27 mouse cellular contexts compared by ENCODE assay signal in genomic region chr2:65541781-65542180, GRCm38 (mm10). TPM values are rescaled to one million over a fixed set of nuclear protein-coding genes. Genes with fewer than 3 reads are reported as not detected.
A peak's percentile ranks its signal among the peaks of the same experiment; 100 is the strongest.
DNase-seq lines count a peak whose midpoint lies in the region; ATAC-seq and TF ChIP-seq lines count a peak whose summit lies in the region.
"Had no signal": no experiment of that assay in that cellular context is flagged by ENCODE, and none has a peak within 500 bp of the region (broad histone marks: within the 10 kb centered on the region; RNA-seq: fewer than 3 reads in every experiment).

No protein-coding gene starts in this region.

- intact Hi-C loops in heart, postnatal 10 days (cut with DNase I): no loop called here

- H3K4me1 ChIP-seq in forebrain, embryonic 12.5 days: peaks cover 14% of the 10 kb centered on the region
- no peaks in the 10 kb centered on the region for H3K4me1 ChIP-seq in forebrain, embryonic 11.5 days (replicated peaks; ENCODE audit: control insufficient read depth, insufficient read depth, low read length)
- peaks cover 8% of the 10 kb centered on the region; the same call in 1 of the 2 replicates for H3K4me1 ChIP-seq in heart, postnatal 0 days (ENCODE audit: control insufficient read depth, insufficient read depth)
- peaks cover 8% of the 10 kb centered on the region; the same call in 1 of the 2 replicates for H3K4me1 ChIP-seq in forebrain, embryonic 15.5 days
- H3K4me1 ChIP-seq in forebrain, postnatal 0 days (ENCODE audit: insufficient read depth): no peaks in the 10 kb centered on the region
- 0 out of 2 replicates have a peak, but pooled peaks cover 3% of the 10 kb centered on the region for H3K4me1 ChIP-seq in intestine, embryonic 16.5 days (ENCODE audit: control insufficient read depth, insufficient read depth, low read length)
- H3K4me1 ChIP-seq: embryonic facial prominence, embryonic 13.5 days; embryonic facial prominence, embryonic 15.5 days had no signal

- H3K9me3 ChIP-seq in forebrain, embryonic 12.5 days: no peaks in the 10 kb centered on the region
- H3K9me3 ChIP-seq in forebrain, embryonic 11.5 days (ENCODE audit: control insufficient read depth, low read length): no peaks in the 10 kb centered on the region
- H3K9me3 ChIP-seq in heart, postnatal 0 days (replicated peaks; ENCODE audit: control insufficient read depth, low read length): no peaks in the 10 kb centered on the region
- H3K9me3 ChIP-seq in forebrain, embryonic 15.5 days: no peaks in the 10 kb centered on the region
- H3K9me3 ChIP-seq in forebrain, postnatal 0 days (ENCODE audit: low read length): no peaks in the 10 kb centered on the region
- no peaks in the 10 kb centered on the region for H3K9me3 ChIP-seq in intestine, embryonic 16.5 days (ENCODE audit: control insufficient read depth, low read length)
- H3K9me3 ChIP-seq: embryonic facial prominence, embryonic 13.5 days; embryonic facial prominence, embryonic 15.5 days had no signal

- no peak for ATAC-seq in forebrain, embryonic 12.5 days (ENCODE audit: low FRiP score)
- ATAC-seq in forebrain, embryonic 11.5 days (replicated peaks; ENCODE audit: low FRiP score): no peak
- no peak for ATAC-seq in heart, postnatal 0 days (ENCODE audit: insufficient read depth, low read depth)
- ATAC-seq in forebrain, embryonic 15.5 days (replicated peaks): peak; percentile 44; the same call in 1 of the 2 replicates
- peak; percentile 86 for ATAC-seq in forebrain, postnatal 0 days
- ATAC-seq in intestine, embryonic 16.5 days: no peak
- ATAC-seq: activated CD4-positive, CD25-positive, alpha-beta regulatory T cell, adult 4 months; CD4-positive, CD25-positive, alpha-beta regulatory T cell, adult 4 months; Patski had no signal

- no peak overlapping the region for H3K9ac ChIP-seq in forebrain, embryonic 12.5 days
- H3K9ac ChIP-seq in forebrain, embryonic 11.5 days (ENCODE audit: low read length): no peak overlapping the region
- no peak overlapping the region for H3K9ac ChIP-seq in heart, postnatal 0 days (replicated peaks; ENCODE audit: low read depth, low read length)
- H3K9ac ChIP-seq in forebrain, embryonic 15.5 days (replicated peaks): no peak overlapping the region
- no peak overlapping the region for H3K9ac ChIP-seq in forebrain, postnatal 0 days
- no peak overlapping the region for H3K9ac ChIP-seq in intestine, embryonic 16.5 days (ENCODE audit: low read depth, low read length)
- H3K9ac ChIP-seq: embryonic facial prominence, embryonic 13.5 days; embryonic facial prominence, embryonic 15.5 days had no signal

- H3K36me3 ChIP-seq in forebrain, embryonic 12.5 days (replicated peaks): no peaks in the 10 kb centered on the region
- H3K36me3 ChIP-seq in forebrain, embryonic 11.5 days (ENCODE audit: control insufficient read depth, insufficient read depth, low read length): no peaks in the 10 kb centered on the region
- H3K36me3 ChIP-seq in heart, postnatal 0 days (replicated peaks; ENCODE audit: control insufficient read depth, insufficient read depth, low read length): no peaks in the 10 kb centered on the region
- no peaks in the 10 kb centered on the region for H3K36me3 ChIP-seq in forebrain, embryonic 15.5 days
- no peaks in the 10 kb centered on the region for H3K36me3 ChIP-seq in forebrain, postnatal 0 days (ENCODE audit: insufficient read depth)
- no peaks in the 10 kb centered on the region for H3K36me3 ChIP-seq in intestine, embryonic 16.5 days (ENCODE audit: control insufficient read depth, insufficient read depth, low read length)
- H3K36me3 ChIP-seq: embryonic facial prominence, embryonic 13.5 days; embryonic facial prominence, embryonic 15.5 days; G1E had no signal

- TF ChIP-seq CTCF in heart, postnatal 0 days (IDR thresholded peaks at IDR 0.05; ENCODE audit: low read depth): no peak
- no peak for TF ChIP-seq CTCF in forebrain, postnatal 0 days (IDR thresholded peaks at IDR 0.05; ENCODE audit: low read depth)

- no peak for TF ChIP-seq EP300 in heart, postnatal 0 days (IDR thresholded peaks at IDR 0.05; ENCODE audit: low read depth)

- no peak overlapping the region for H3K4me3 ChIP-seq in forebrain, embryonic 12.5 days (replicated peaks)
- no peak overlapping the region for H3K4me3 ChIP-seq in forebrain, embryonic 11.5 days (ENCODE audit: low read depth, low read length)
- no peak overlapping the region for H3K4me3 ChIP-seq in heart, postnatal 0 days (ENCODE audit: low read depth, low read length)
- no peak overlapping the region for H3K4me3 ChIP-seq in forebrain, embryonic 15.5 days
- H3K4me3 ChIP-seq in forebrain, postnatal 0 days (ENCODE audit: low read depth, low read length): no peak overlapping the region
- no peak overlapping the region for H3K4me3 ChIP-seq in intestine, embryonic 16.5 days (ENCODE audit: low read length)
- H3K4me3 ChIP-seq: embryonic facial prominence, embryonic 13.5 days; embryonic facial prominence, embryonic 15.5 days; erythroblast, embryonic 14.5 days had no signal

- WGBS in forebrain, embryonic 12.5 days: 53% methylated on average over 1 of the region's 1 CpGs
- WGBS in forebrain, embryonic 11.5 days: 46% methylated on average over 1 of the region's 1 CpGs
- WGBS in heart, postnatal 0 days: 20% methylated on average over 1 of the region's 1 CpGs
- 47% methylated on average over 1 of the region's 1 CpGs for WGBS in forebrain, embryonic 15.5 days
- 24% methylated on average over 1 of the region's 1 CpGs for WGBS in forebrain, postnatal 0 days
- 57% methylated on average over 1 of the region's 1 CpGs for WGBS in intestine, embryonic 16.5 days

- H3K27ac ChIP-seq in forebrain, embryonic 12.5 days: peak overlapping the region; percentile 43; the same call in 1 of the 2 replicates
- no peak overlapping the region for H3K27ac ChIP-seq in forebrain, embryonic 11.5 days (ENCODE audit: low read depth, low read length)
- no peak overlapping the region for H3K27ac ChIP-seq in heart, postnatal 0 days (ENCODE audit: low read depth)
- no peak overlapping the region for H3K27ac ChIP-seq in forebrain, embryonic 15.5 days (replicated peaks)
- H3K27ac ChIP-seq in forebrain, postnatal 0 days (ENCODE audit: low read depth, low read length): no peak overlapping the region
- H3K27ac ChIP-seq in intestine, embryonic 16.5 days (ENCODE audit: low read length): no peak overlapping the region
- H3K27ac ChIP-seq: embryonic facial prominence, embryonic 13.5 days; embryonic facial prominence, embryonic 15.5 days had no signal

- no peaks in the 10 kb centered on the region for H3K27me3 ChIP-seq in forebrain, embryonic 12.5 days
- H3K27me3 ChIP-seq in forebrain, embryonic 11.5 days (ENCODE audit: control insufficient read depth, insufficient read depth, low read length): no peaks in the 10 kb centered on the region
- H3K27me3 ChIP-seq in heart, postnatal 0 days (ENCODE audit: control insufficient read depth, insufficient read depth, low read length): no peaks in the 10 kb centered on the region
- H3K27me3 ChIP-seq in forebrain, embryonic 15.5 days: no peaks in the 10 kb centered on the region
- no peaks in the 10 kb centered on the region for H3K27me3 ChIP-seq in forebrain, postnatal 0 days (ENCODE audit: insufficient read depth, low read length)
- H3K27me3 ChIP-seq in intestine, embryonic 16.5 days (replicated peaks; ENCODE audit: control insufficient read depth, insufficient read depth, low read length): no peaks in the 10 kb centered on the region
- H3K27me3 ChIP-seq: CH12.LX; embryonic facial prominence, embryonic 13.5 days; embryonic facial prominence, embryonic 15.5 days had no signal

- no peak overlapping the region for H3K4me2 ChIP-seq in forebrain, embryonic 12.5 days
- no peak overlapping the region for H3K4me2 ChIP-seq in forebrain, embryonic 11.5 days (ENCODE audit: low read depth, low read length, severe bottlenecking)
- H3K4me2 ChIP-seq in heart, postnatal 0 days (ENCODE audit: low read depth, low read length): no peak overlapping the region
- H3K4me2 ChIP-seq in forebrain, embryonic 15.5 days (replicated peaks): no peak overlapping the region
- H3K4me2 ChIP-seq in forebrain, postnatal 0 days (ENCODE audit: low read depth): no peak overlapping the region
- no peak overlapping the region for H3K4me2 ChIP-seq in intestine, embryonic 16.5 days (ENCODE audit: low read depth, low read length)
- H3K4me2 ChIP-seq: embryonic facial prominence, embryonic 13.5 days; embryonic facial prominence, embryonic 15.5 days had no signal

- DNase-seq in forebrain, embryonic 11.5 days (ENCODE audit: low spot score): no peak
- peak; percentile 11 for DNase-seq in heart, postnatal 0 days (ENCODE audit: low spot score)
- no peak for DNase-seq in heart, postnatal 10 days
- DNase-seq in forebrain, postnatal 0 days: peak; percentile 26
- DNase-seq in adrenal gland, postnatal 10 days: no peak
- DNase-seq: adrenal gland, adult 8-10 months; adrenal gland, postnatal 25 days; B cell, adult 2 months; cerebellum, adult 11 months; cerebellum, adult 18-20 months; cerebellum, adult 8-10 months; cerebellum, adult 9-11 months; cerebellum, postnatal 14 days; cerebellum, postnatal 36 days; embryo, embryonic 11 days had no signal

RNA-seq across cellular contexts. Expression of gene Scn3a, which starts 25.6 kb away (rescaled TPM):
- 38.0 and 40.8 TPM in 2 replicates for polyA plus RNA-seq in forebrain, embryonic 12.5 days (2016; fragmentation: Nextera tagmentation; extraction: Ambion mirVana)
- polyA plus RNA-seq in forebrain, embryonic 11.5 days (2014; fragmentation: Nextera tagmentation; extraction: Ambion mirVana): 19.2 and 19.8 TPM in 2 replicates
- 0.35 and 0.42 TPM in 2 replicates for total RNA-seq in heart, postnatal 0 days (2014; rRNA removed; ENCODE audit: low replicate concordance)
- polyA plus RNA-seq in heart, postnatal 0 days (2015; fragmentation: Nextera tagmentation; extraction: Ambion mirVana): 0.15 and 0.23 TPM in 2 replicates
- total RNA-seq in heart, postnatal 10 days (2021): 1 to 10 TPM; 1.9 to 2.0 TPM
- 45.1 and 51.9 TPM in 2 replicates for polyA plus RNA-seq in forebrain, embryonic 15.5 days (2015; fragmentation: Nextera tagmentation; extraction: Ambion mirVana)
- 74.5 and 86.2 TPM in 2 replicates for total RNA-seq in forebrain, postnatal 0 days (2014; rRNA removed)
- polyA plus RNA-seq in forebrain, postnatal 0 days (2015; fragmentation: Nextera tagmentation; extraction: Ambion mirVana): 22.0 and 36.0 TPM in 2 replicates
- 2.1 and 2.2 TPM in 2 replicates for polyA plus RNA-seq in intestine, embryonic 16.5 days (2015; fragmentation: Nextera tagmentation; extraction: Ambion mirVana)
- total RNA-seq in adrenal gland, postnatal 10 days (2021): 1 to 10 TPM; 5.2 to 7.2 TPM
- total RNA-seq: common myeloid progenitor, adult 5-6 weeks had no signal
- polyA plus RNA-seq: erythroblast, embryonic 14.5 days; G1E had no signal

Comparison
In these comparisons a context has a peak if more than half of its experiments do, and no peak if none do; other contexts are left out.
1. ATAC-seq: peak in forebrain, embryonic 15.5 days (single experiment) and forebrain, postnatal 0 days (single experiment); none in forebrain, embryonic 12.5 days (single experiment), forebrain, embryonic 11.5 days (single experiment), heart, postnatal 0 days (single experiment) and intestine, embryonic 16.5 days (single experiment).
2. DNase-seq: peak in heart, postnatal 0 days (single experiment) and forebrain, postnatal 0 days (single experiment); none in forebrain, embryonic 11.5 days (single experiment), heart, postnatal 10 days (0 of 2) and adrenal gland, postnatal 10 days (single experiment).